Mouse (Mus musculus): Measurements from ENCODE around the gene Rsg1.

DNA sequence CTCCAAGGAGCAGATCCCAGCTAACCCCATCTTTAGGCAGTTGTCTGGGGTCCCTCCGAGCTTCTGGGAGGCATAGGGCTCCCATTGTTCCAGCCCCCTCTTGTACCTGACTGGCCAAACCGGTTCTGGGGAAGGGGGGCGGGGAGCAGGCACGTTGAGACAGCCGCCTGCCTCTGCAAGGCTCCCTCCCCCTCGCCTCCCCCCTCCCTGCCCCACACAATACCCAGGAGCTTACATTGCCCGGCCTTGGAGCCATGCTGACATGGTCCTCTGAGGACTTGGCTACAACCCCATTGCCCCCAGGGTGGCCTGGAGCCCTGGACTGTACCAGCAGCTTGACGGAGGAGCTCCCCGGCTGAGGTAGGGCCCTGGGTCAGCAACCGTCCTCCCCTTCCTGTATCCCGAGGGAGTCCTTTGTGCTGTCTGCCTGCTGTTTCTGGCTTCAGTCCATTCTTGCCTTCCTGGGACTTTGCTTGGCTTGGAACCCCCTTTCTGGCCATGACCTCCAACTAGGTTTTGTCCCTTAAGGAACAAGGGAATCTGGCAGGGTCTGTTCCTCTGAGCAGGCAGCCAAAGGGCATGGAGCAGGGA lies 29.0 kb downstream of the Rsg1 start:
- TF ChIP-seq POLR2A (IDR thresholded peaks at IDR 0.05; ENCODE audit: low read depth, low read length) (no peak), CTCF (IDR thresholded peaks at IDR 0.05; ENCODE audit: extremely low read depth, insufficient read length, insufficient replicate concordance, low read depth, low read length) (no peak)
